Mouse (Mus musculus): Measurements from ENCODE around the gene Kalrn.

Gene Kalrn

GRCm38 (mm10) chr16:34502110-34502509, 71.2 kb downstream of the Kalrn start:
- DNase-seq (ENCODE audit: low spot score in 2 of 2), result no peak

DNA sequence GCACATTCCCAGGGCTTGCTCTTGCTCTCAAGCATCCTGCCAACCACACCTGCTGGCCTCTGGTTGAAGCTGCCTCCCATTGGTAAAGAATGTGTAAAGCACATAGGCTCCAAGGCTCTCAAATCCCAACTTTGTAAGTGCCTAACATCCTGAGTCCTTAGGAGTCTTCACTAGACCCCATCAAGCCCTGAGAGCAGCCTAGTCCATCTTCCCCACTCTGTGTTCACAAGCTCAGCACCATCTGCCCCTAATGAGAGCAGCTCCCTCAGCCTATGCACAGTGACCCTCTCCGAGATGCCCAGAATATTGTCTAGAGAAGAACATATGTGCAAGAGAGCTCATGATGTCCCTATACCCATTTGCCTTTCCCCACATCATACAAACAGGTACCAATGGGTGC, 78.6 kb downstream of the Kalrn start:
- no peak for DNase-seq (ENCODE audit: low spot score in 2 of 2)

DNA sequence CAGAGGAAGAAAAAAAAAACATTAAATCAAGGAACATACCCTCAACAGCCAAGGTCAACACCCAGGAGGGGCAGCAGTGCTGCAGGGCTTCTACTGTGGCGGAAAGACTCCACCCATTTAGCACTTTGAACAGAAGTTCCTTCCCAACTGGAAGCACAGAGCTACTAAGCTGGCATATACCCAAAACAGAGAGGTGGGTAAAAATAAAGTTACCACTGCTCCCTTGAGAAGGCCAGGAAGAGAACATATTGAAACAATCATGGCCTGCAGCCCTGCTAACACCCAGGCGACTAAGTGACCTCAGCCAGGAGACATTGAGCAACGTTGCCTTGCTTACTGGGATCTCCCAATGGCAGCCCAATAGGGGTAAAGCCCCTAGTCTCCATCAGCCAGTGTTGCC, 79.4 kb downstream of the Kalrn start:
- no peak for DNase-seq (ENCODE audit: low spot score in 2 of 2)

DNA sequence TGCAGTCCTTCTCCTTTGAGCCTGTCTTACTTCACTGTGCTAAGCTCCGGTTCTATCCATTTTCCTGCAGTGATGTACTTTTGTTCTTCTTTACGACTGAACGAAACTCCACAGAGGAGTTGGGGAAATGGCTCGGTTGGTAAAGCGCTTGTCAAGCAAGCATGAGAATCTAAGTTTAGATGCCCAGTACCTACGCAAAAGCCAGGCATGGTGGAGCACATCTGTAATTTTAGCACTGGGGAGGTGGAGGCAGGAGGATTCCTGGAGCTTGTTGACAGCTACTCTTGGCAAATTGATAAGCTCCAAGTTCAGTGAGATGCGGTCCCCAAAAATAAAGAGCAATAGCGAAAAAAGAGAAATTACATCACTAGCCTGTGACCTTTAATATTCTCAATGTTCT, 82.1 kb downstream of the Kalrn start:
- DNase-seq (ENCODE audit: low spot score in 2 of 2), result no peak

DNA sequence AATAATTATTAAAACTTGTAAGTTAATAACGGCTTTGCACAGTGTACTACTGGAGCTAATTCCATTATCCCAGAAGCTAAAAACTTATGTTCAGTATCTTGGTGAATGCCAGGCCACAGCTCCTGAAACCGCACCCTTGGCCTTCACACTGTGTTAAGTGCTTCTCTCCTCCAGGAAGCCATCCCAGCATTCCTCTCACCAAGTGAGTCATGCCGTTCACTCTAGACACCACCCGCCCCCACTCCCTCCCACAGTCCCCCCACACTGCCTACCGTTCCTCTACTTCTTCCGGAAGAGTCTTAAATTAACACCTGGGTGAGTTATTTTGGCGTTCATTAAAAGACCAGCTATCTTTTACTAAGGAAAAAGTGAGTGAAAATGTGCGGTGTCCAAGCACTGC, 82.8 kb downstream of the Kalrn start:
- DNase-seq (ENCODE audit: low spot score in 2 of 2), result no peak

GRCm38 (mm10) chr16:34489805-34490325, 83.5 kb downstream of the Kalrn start:
- DNase-seq (ENCODE audit: low spot score in 2 of 2), result no peak

DNA sequence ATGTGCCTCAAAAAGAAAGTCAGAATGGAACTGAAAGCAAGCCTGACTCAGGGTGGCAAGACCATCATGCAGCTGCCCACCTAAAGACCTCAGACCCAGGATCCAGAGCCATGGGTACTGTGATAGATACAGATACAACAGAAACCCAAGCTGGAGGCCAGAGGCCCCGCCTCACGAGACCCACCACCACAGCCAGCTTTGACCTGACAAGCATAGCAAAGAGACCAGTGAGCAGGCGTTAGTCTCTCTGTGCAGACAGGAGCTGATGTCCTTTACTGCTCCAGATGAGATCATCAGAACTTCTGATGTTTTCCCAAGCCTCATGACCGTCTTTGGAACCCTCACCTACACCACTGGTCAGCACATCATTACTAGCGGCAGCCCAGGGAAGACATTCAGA, 85.5 kb downstream of the Kalrn start:
- no peak for DNase-seq (ENCODE audit: low spot score in 2 of 2)

- no peak for DNase-seq (ENCODE audit: low spot score in 2 of 2)
Measured at GRCm38 (mm10) chr16:34487268-34487667, 86.1 kb downstream of the Kalrn start.

DNA sequence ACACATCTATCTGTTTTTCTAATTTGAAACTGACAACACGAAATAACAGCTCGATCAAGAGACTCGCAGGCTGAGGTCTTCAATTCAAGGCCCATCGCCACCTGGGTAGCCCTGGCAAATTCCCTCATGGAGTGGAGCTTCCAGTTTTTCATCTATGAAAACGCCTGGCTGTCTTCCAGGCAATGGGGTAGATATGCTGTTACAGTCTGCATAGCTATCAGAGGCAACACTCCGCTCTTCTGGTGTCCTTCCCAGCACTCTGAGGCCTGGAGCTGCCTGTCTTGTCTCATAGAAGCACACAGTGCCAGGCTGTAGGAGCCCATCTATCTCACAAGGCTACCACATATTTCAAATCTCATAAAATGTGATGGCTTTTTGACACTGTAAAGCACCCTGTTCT, 87.8 kb downstream of the Kalrn start:
- no peak for DNase-seq (ENCODE audit: low spot score in 2 of 2)

- DNase-seq (ENCODE audit: low spot score in 2 of 2), result no peak
Measured at GRCm38 (mm10) chr16:34484921-34485320, 88.4 kb downstream of the Kalrn start.

DNA sequence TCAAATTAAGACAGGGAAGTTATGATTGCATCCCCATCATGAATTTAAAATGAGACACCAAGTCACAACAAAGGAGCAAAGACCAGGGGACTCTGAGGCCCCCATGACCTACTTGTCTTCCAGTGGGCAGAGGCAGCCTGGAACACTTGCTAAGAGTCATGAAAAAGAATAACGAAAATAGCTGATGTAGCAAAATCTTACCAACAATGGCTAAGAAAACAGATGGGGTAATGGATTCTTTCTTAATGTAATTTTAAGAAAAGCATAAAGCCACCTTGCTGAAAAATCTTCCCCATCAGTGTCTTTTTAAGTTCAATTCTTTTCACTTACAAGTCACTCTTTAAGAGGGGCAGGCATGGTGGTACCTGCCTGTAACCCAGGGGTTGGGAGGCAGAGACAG, 89.1 kb downstream of the Kalrn start:
- no peak for DNase-seq (ENCODE audit: low spot score in 2 of 2)

- DNase-seq (ENCODE audit: low spot score in 2 of 2), result no peak
Measured at GRCm38 (mm10) chr16:34483716-34484115, 89.6 kb downstream of the Kalrn start.

GRCm38 (mm10) chr16:34474741-34475140, 98.6 kb downstream of the Kalrn start:
- no peak for DNase-seq (ENCODE audit: low spot score in 2 of 2)

DNA sequence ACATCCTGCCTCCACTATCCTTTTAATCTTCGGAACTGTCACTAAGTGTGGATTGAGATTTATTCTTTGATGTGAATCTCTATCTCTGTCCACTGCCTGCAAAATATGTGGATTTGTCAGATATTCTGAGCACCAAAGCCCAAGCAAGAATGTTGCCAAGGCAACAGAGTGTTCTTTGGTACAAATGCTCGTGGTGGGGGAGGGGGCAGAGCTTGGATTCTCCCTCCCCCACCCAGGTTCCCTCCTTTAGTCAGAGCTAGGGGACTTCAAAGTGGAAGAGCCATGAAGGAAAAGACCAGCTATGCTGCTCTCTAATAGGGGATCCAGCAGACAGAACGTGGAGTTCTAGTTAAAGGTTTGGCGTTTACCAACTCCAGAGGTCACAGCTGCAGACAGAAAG, 99.4 kb downstream of the Kalrn start:
- DNase-seq (ENCODE audit: low spot score in 2 of 2), result no peak

GRCm38 (mm10) chr16:34471441-34471840, 101.9 kb downstream of the Kalrn start:
- no peak for DNase-seq (ENCODE audit: low spot score in 2 of 2)

- no peak for DNase-seq (ENCODE audit: low spot score in 2 of 2)
Measured at GRCm38 (mm10) chr16:34470343-34470742, 103.0 kb downstream of the Kalrn start.

- peak; percentile 11 to 17 for DNase-seq (ENCODE audit: low spot score in 2 of 2)
Measured at GRCm38 (mm10) chr16:34469277-34469868, 104.0 kb downstream of the Kalrn start.

DNA sequence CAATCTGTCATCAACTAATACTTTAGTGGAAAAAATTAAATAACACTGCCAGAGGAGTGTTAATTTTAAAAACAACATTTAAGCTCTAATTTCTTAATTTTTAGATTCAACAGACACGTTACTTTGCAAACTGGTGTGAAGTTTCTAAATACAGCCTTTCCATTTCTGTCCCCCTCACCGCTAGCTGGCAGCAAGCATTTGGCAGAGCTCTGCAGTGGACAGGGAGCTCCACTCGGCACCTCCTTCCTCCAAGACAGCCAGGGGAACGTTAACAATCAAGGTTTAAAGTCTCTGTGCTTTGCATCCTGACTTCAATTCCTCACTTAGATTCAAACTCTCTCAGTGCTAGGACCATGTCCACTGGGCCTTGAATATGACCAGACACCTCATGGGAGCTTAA, 106.7 kb downstream of the Kalrn start:
- DNase-seq (ENCODE audit: low spot score in 2 of 2), result no peak

GRCm38 (mm10) chr16:34456314-34456713, 117.0 kb downstream of the Kalrn start:
- no peak for DNase-seq (ENCODE audit: low spot score in 2 of 2)

- no peak for DNase-seq (ENCODE audit: low spot score in 2 of 2)
Measured at GRCm38 (mm10) chr16:34445666-34446065, 127.7 kb downstream of the Kalrn start.

- DNase-seq (ENCODE audit: low spot score in 2 of 2), result no peak
Measured at GRCm38 (mm10) chr16:34441704-34442103, 131.6 kb downstream of the Kalrn start.

- no peak for DNase-seq (ENCODE audit: low spot score in 2 of 2)
Measured at GRCm38 (mm10) chr16:34440994-34441414, 132.3 kb downstream of the Kalrn start.

DNA sequence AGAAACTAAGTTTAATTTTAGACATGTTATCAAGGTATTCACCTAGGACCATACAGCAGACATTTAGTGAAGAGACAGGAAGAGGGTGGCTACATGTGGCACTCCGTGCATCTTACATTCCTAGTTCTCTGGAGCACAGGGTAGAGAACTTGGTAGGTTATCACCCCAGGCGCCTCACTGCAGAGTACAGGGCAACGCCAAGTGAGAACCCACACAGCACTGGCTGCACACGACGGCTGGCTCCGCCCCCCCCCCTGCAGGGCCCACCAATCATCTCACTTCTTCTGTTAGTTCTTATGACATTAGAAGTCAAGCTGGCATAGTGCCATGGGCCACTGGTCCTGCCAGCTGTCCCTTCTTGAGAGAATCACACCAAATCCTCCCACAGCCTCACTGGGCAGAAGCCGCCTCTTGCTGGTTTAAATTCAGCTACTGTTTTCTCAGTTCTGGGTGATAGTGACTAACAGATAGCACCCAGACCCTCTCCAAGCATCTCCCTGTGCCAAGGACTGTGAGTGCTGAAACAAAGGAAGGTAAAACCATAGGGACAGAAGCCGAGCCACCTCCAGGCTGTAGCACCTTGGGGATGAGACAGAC, 133.2 kb downstream of the Kalrn start:
- no peak for DNase-seq (ENCODE audit: low spot score in 2 of 2)

DNA sequence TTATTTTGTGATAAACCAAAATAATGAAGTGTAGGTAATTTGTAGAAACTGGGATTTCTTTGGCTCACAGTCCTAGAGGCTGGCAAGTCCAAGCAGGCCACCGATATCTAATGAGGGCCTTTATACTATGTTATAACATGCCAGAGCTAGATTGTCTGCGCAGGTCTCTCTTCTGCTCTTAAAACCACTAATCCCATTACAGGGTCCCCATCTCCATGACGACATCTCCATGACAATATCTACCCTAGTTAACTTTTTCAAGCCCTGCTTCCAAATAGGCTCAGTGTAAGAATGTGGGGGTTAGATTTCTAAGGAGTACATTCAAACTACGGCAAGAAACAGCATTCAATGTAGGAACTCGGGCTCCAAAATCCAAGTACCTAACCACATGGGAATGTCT, 143.2 kb downstream of the Kalrn start:
- DNase-seq (ENCODE audit: low spot score in 2 of 2), result no peak

All from thymus, postnatal 10 days (tissue).